Mouse (Mus musculus) cerebellum, adult 18-20 months (tissue): Measurements from ENCODE around the gene Gpr65.

Source experiments
- DNase-seq, 2 experiments: peaks; one replicate each; pipeline ENCODE4 v3.0.0; 2021

The Gpr65 gene

DNA sequence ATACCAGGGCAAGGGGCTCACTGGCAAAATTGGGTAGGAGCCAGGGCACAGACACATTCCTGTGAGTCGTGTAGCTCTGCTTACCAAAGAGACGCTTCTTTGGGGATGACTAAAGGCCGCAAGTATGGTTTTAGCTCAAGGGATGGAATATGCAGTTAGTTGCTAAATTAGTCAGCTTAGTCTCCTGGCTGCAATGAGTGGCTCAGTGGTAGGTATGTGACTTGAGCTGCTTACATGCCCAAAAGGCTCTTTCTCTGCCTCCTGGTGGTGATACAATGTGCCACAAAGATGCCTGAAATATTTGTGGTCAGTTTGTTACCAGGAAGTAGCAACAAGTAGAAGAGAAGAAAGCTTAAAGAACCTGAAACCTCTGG is 15.0 kb downstream of the Gpr65 start:
- no peak for DNase-seq

DNA sequence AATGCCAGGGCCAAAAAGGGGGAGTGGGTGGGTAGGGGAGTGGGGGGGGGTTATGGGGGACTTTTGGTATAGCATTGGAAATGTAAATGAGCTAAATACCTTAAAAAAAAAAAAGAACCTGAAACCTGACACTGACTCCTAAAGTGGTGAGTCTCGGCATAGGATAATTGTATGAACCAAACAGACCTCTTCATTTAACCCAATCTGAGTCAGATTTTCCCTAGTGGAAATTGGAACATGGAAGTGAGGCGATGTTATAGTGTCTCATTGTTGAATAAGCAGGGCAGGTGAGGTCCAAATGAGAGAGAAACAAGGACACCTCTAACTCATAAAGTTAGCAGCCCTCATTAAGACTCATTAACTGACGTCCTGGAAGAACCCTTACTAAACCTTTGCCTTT is 16.0 kb downstream of the Gpr65 start:
- DNase-seq, result no peak

DNA sequence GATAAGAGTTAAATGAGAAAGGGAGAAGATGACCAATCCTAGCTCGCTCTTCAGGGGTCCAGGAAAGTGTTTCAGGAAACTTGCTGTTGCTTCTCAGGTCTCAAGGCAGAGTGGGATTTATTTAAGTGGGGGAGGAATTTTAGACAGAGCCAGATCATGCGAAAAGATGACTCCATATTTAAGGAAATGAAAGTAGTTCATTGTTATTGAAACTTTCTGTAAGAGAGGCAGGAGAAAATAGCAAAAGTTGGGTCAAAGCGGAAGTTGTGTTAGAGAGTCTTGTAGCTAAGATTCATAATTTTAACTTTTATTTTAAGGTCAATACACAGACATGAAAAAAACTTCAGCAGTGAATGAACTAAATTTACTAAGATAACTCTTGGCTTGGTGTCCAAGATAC is 22.0 kb downstream of the Gpr65 start:
- DNase-seq, result no peak

DNA sequence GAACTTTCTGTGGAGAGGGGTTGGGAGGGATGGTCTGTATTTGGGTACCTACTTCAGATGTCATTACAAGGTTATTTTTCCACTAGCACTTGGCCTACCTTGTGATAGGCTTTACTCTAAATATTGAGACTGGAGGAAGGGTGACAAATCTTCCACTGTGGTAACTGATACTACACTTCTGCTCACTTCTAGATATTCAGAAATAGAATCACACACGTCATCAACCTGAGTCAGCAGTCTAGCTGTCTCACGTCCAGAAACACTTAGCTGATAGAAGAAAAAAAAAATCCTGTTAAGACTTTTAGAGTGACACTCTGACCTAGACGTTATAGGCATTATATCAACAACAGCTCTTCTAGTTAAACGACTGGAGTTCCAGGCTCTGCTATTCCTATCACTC is 23.8 kb downstream of the Gpr65 start:
- DNase-seq, result no peak

DNA sequence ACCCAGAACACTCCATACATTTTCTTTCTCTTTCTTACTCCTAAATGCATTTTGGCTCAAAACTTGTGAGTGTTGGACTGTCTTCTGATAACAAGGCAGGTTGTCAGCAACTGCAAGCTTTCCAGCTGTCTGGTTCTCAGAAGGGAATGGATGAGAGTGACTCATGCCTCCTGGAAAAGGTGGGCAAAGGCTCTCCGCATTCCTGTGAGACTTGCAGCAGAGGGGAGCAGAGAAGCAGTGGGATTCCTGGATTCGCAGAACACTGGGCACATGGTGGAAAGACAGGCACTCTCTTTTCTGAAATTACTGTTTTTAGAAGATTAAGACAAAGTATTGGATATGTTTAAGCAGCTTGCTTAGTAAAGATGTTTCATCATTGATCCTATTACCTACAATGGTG is 25.8 kb downstream of the Gpr65 start:
- DNase-seq, result no peak

DNA sequence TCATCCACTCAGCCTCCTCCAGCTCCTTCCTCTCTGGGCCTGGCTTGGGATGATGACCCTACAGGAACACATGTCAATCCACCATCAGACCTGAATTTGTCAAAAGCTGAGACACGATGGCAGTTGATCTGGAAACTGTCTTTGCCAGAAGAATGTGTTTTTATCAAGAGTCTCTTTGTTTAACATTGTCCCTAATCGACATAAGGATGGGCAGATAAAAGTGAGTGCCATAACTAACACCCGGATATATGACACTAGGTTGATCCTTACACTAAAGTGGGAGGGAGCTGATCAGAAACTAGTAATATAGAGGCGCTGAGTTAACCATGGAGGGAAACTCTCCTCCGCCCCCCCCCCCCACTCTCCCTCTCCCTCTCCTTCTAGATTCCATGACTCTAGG is 33.5 kb downstream of the Gpr65 start:
- no peak for DNase-seq

DNA sequence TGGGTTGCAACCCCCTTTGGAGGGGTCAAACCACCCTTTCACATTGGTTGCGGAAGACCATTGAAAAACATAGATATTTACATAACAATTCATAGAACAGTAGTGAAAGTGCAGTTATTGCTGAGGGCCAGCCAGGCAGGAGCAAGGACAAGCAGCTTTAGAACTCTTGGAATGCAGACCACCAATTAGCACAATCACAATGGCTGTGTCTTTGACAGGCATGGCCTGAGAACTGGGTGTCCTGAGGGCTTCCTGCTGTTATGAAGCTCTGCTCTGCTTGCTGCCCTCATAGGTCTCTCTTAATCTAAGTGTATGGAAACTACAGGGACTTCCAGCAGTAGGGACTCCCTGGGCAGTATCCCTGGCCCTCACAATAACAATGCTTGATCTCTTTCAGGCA is 34.6 kb downstream of the Gpr65 start:
- no peak for DNase-seq

DNA sequence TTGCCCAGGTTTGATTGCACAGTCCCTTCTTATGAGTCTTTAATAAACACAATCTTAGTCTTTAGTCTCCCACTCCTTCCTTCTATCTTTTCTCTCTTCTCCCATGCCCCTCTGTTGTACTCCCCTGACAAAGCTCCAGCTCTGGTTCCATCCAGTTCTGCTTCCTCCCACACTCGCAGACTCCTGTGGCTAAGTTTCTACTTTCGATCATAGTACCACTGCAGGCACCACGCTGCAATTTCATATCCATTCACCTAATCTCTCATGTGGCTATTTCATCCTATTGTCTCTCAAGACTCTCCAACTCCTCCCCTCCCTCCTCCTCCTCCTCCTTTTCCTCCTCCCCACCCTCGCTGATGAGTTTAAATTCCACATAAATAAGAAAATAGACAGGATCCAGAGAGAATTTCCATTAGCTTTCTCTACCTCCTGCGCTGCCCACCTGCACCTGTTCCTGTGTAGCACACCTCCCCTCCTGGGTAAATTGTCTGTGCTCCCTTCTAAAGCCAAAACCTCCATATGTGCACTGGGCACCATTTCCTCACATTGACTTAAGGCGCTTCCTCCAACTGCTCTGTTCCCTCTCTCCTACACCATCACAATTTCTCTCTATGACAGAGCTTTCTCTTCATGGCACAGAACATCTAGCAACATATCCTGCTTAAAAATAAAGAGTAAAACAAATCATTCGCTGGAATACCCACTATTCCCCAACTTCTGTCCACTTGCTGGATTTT is 38.9 kb downstream of the Gpr65 start:
- peak; percentile 78 to 87 for DNase-seq

DNA sequence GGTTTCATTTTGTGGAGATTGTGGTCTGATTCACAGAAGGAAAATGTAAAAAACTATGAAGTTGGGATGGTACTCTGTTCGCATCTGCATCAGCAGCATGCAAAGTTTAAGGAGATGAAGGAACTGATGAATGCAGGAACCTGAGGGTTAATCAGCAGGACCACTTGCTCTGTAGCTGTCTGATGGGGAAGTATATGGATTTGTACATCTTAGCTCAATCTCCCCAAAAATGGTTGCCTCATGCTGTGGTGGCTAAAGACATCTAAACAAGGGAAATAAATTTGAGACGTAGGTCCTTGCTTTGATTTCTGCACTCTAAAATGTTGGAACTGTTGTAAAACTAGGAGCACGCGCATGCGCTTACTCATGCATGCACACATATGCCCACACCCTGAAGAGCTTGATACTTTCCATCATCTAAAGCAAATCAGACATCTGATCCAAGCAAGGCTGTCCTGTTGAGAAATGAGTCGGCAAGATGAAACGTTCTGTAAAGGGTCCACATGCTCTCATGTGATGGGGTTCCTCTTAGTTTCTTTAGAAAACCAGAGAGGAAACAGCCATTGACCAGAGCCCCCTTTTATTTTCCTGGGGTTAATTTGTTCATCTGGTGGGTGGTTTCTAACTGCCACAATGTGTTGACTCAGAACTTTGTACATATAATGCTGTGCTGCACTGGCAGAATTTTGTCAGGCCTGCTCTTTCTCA is 43.1 kb downstream of the Gpr65 start:
- no peak for DNase-seq

DNA sequence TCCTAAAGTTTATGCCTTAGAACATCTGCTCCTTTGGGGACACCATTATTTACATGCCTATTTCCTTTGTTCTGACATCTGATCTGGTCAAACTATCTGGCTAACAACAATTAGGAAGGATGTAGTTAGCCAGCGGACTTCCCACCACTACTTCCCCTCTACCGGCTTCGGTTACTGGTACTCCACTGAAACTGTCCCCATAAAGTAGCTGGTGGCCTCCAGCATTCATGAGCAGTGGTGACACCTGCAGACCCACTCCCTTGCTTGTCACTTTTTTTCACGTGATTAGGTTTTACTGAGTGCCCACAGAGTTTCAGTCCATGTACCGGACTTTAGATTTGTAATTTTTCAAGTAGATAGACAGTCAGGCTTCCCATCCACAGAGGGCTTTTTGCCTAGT is 47.5 kb downstream of the Gpr65 start:
- DNase-seq, result no peak

DNA sequence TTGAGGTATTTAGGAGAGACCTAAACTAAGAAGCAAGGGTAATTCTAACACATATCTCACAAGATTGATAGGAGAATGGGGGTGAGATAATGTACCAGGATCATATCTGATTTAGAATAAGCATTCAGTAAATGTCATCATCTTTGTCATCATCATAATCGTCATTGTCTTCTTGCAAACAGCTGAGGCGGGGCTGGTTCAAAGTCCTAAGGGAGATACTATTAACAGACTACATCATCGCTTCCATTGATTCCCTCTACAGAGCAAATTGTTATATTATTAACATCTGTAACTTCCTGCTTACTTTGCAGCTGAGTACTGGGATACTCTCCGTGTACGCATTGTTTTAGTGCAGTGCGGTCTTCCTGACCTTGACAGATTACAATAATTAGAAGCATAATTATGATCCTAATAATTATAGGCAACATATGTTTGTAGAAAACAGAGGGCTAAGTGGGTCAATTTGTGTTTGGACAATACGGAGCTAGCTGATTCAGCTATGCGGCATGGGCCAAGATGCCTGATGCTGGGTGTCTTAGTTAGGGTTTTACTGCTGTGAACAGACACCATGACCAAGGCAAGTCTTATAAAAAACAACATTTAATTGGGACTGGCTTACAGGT is 49.4 kb downstream of the Gpr65 start:
- no peak for DNase-seq

DNA sequence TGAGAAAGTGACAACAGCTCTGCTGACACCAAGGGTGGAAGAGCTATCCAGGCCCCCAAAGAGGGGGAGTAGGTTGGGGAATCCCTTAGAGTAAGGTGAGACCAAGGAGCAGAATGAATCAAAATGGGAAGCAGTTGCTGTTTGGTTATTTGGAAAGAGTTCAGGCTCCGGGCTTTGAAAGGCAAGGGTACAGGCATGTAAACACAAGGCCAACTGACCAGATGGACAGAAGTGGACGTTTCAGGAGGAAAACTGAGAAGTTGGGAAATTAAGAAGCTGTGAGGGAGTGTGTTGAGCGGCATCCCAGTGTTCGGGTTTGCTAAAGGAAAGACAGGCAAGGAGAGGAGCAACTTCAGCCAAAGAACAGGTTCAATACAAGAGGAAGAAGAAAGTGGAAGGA is 54.0 kb downstream of the Gpr65 start:
- DNase-seq, result peak; percentile 35 to 40

DNA sequence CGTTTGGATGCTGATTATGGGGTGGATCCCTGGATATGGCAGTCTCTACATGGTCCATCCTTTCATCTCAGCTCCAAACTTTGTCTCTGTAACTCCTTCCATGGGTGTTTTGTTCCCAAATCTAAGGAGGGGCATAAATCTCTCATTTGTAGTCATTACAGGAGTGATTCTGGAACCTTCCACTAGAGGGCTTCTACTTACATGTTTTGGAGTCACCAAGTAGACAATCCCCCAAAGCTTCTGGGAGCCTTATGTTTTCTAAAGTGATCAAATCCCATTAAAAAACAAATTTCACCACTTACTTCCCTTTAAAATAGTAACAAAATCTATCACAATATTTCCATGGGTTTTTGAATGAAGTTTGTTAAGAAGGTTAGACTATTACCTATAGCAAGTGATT is 55.7 kb downstream of the Gpr65 start:
- peak in 1 of 2 experiments; percentile 24 for DNase-seq
